Mouse (Mus musculus) embryonic facial prominence, embryonic 14.5 days (tissue): ENCODE measurements at regions not wholly inside any gene's neighbourhood (a gene's known extent, or its start where the extent isn't known, plus 50 kb on each side); places are given as distances from the start of the nearest gene placed in this dataset.

Experiments used
- ATAC-seq: fragments of 200-750 bp; cut with Nextera tagmentation; 2 replicates; pipeline ENCODE4 v1.8.0; 2017; ENCODE audit warnings: low read depth, moderate number of reproducible peaks, moderate TSS enrichment
- DNase-seq: peaks from one replicate; pipeline ENCODE4 v3.0.0-alpha.2; 2015; ENCODE audit warnings: low spot score
- H3K27ac ChIP-seq: fragments of 300-500 bp; sonication (generic); replicated peaks from 2 replicates; pipeline ENCODE4 v1.5.1; 2014; ENCODE audit warnings: low read depth, mild to moderate bottlenecking, low read length, moderate library complexity
- H3K27me3 ChIP-seq: fragments of 300-500 bp; sonication (generic); replicated peaks from 2 replicates; pipeline ENCODE4 v1.6.1; 2014; ENCODE audit warnings: low read length; ENCODE audit not compliant: control insufficient read depth, insufficient read depth
- H3K36me3 ChIP-seq: fragments of 300-500 bp; sonication (generic); 2 replicates; pipeline ENCODE4 v1.6.1; 2014; ENCODE audit warnings: low read length, mixed read lengths; ENCODE audit not compliant: control insufficient read depth, insufficient read depth
- H3K4me1 ChIP-seq: fragments of 300-500 bp; sonication (generic); 2 replicates; pipeline ENCODE4 v1.6.1; 2014; ENCODE audit warnings: antibody characterized with exemption, low read length; ENCODE audit not compliant: control insufficient read depth, insufficient read depth
- H3K4me2 ChIP-seq: fragments of 300-500 bp; sonication (generic); 2 replicates; pipeline ENCODE4 v1.6.1; 2014; ENCODE audit warnings: low read depth, mild to moderate bottlenecking, low read length, moderate library complexity, mixed read lengths
- H3K4me3 ChIP-seq: fragments of 300-500 bp; sonication (generic); 2 replicates; pipeline ENCODE4 v1.5.1; 2014; ENCODE audit warnings: low read depth, mild to moderate bottlenecking, low read length
- H3K9ac ChIP-seq: fragments of 300-500 bp; sonication (generic); 2 replicates; pipeline ENCODE4 v1.6.1; 2014; ENCODE audit warnings: low read depth, mild to moderate bottlenecking, low read length, moderate library complexity, mixed read lengths
- H3K9me3 ChIP-seq: fragments of 300-500 bp; sonication (generic); 2 replicates; pipeline ENCODE4 v1.6.1; 2016; ENCODE audit warnings: low read length; ENCODE audit not compliant: control insufficient read depth
- WGBS: fragments of 180-500 bp; shearing (Covaris S2); extraction: QIAGEN DNeasy Blood & Tissue Kit; methylation state at CpG from one replicate; pipeline ENCODE4 v1.1.7; 2014; 5-methylcytosine and 5-hydroxymethylcytosine counted together

DNA sequence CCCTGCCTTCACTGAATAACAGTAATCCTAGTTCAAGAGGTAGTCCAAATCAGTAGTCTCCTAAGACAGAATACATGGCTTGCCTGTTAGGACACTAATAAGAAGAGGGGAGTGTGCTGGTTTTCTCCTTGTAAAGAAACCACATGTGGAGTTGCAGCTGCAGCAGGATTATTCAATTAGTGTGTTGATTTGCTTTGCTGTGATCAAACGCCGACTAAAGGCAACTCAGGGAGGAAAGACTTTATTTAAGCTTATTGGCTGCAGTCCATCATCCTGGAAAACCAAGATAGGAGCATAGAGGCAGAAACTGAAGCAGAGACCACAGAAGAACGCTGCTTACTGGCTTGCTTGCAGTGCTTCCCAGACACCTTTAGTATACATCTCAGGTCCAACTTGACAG, 57.9 kb upstream of the Tac1 start:
- DNase-seq (peak; percentile 70), ATAC-seq (no peak)
- no peak overlapping the region for H3K9ac ChIP-seq
- no peak overlapping the region for H3K4me3 ChIP-seq
- H3K4me1 ChIP-seq, result no peaks in the 10 kb centered on the region
- 28% methylated on average over 3 of the region's 3 CpGs for WGBS
- no peaks in the 10 kb centered on the region for H3K9me3 ChIP-seq
- no peaks in the 10 kb centered on the region for H3K27me3 ChIP-seq
- H3K27ac ChIP-seq, result no peak overlapping the region
- H3K4me2 ChIP-seq, result no peak overlapping the region
- no peaks in the 10 kb centered on the region for H3K36me3 ChIP-seq
